Mouse (Mus musculus) testis, adult 2 months (tissue): ENCODE data around the gene Slirp.

Source experiments
- CTCF ChIP-seq: fragments of 200-500 bp; IDR thresholded peaks from 2 replicates; pipeline ENCODE4 v1.5.1; 2012; ENCODE audit warnings: low read depth, mild to moderate bottlenecking, inconsistent platforms, low read length, moderate library complexity; ENCODE audit not compliant: control insufficient read depth, insufficient read depth, insufficient replicate concordance
- POLR2A ChIP-seq: fragments of 200-500 bp; IDR thresholded peaks from 2 replicates; pipeline ENCODE4 v1.6.1; 2012; ENCODE audit warnings: low read depth, mild to moderate bottlenecking, inconsistent platforms, low read length, moderate library complexity; ENCODE audit not compliant: control insufficient read depth

- TF ChIP-seq CTCF, result no peak
- no peak for TF ChIP-seq POLR2A
Observed at GRCm38 (mm10) chr12:87426354-87427031, 17.2 kb upstream of the Slirp start.
